Mouse (Mus musculus): ENCODE results near the gene Vinac1. TPM values are rescaled to one million over a fixed set of nuclear protein-coding genes. Genes with fewer than 3 reads are reported as not detected.

The Vinac1 gene
- not detected for total RNA-seq (2021)
- long read RNA-seq, experiment 1, result 0 reads
- long read RNA-seq, experiment 2, result 0 reads

DNA sequence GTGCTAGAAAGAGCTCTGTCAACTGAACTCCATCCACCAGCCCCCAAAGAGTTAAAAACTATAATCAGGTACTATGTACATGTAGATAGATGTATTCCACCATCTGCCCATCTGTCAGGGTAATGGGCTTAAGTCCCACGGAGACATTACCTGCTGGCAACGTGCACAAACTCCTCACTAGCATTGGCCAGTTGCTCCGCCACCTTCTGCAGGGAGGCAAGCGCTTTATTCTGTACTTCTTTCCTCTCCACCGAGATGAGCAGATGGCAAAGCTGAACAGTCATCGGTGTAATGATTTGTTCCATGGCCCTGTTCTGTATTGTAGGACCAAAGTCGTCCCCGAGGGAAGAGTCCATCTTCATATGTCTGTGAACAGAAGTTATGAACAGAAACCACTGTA lies at the start of gene Vinac1:
Gene Vinac1 (minus strand): TSS at position 362 of the 400 bp plus-strand sequence.
- no peak for DNase-seq

DNA sequence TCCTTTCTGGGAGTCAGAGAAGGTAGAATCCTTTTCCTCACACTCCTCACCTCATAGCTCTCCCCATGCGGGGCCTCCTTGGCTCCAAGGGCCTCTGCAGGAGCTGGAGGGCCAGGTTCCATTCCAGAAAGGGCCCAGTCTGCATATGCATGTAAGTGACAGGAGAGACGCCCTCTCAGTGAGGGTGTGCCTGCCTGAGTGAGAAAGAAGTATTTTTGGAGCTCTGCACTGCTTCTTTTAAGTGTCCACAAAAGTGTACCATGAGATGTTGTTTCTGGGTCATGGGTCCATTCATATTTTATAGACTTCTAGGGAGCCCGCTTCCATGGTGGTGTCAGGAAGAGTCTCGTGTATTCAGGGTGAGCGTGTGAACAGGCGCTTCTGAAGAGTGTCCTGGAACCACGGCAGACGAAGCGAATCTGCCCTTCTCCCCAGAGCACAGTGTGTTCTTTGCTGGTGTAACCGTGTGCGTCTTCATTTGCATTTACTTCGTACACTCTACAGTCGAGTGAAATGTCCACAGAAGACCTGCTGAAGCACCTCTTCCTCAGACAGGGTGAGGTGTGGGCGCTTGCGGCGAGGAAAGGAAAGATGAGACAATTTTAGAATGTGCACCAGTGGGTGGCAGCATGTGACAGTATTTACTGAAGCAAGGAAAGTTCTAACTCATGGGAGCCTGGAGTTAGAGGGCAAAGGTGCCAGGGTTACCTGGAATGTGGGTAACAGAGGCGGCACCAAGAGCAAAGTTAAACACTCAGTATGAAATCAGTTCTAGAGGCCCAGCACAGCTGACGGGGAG lies 46.2 kb upstream of the Vinac1 start:
- DNase-seq, result no peak

DNA sequence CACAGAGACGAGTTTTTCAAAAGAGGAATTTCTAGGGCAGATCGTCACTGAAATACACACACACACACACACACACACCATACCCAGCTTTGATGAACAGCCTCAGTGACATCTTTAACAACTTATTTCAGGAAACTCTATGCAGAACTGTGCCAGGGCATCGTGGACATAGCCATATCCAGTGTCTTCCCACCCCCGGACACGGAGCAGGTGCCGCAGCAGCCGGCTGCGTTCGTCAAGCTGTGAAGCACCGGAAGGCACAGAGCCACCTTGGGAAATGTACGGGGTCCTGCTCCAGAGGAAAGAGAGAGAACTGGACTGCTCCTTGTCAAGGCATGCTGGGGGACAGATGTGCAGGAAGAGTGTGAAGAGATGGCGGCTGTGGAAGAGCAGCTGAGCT lies 44.8 kb upstream of the Vinac1 start:
- no peak for DNase-seq

DNA sequence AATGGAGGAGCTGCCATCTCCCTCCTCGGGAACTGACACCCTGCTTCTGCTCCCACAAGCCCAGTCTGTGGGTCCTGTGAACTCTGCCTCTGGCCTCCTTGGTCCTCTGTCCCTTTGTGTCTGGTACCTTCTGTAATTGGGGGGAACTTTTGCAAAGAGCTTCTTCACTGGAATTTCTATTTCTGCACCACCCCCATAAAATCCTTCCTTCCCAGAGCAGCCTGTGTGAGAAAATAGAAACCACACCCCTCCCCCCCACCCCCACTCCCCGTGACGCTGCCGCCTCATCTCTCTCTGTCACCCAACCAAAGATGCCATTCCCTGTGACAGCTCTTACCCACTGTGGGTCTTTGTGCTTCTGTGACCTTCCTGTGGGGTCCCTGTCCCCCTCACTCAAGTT lies 42.4 kb upstream of the Vinac1 start:
- no peak for DNase-seq

DNA sequence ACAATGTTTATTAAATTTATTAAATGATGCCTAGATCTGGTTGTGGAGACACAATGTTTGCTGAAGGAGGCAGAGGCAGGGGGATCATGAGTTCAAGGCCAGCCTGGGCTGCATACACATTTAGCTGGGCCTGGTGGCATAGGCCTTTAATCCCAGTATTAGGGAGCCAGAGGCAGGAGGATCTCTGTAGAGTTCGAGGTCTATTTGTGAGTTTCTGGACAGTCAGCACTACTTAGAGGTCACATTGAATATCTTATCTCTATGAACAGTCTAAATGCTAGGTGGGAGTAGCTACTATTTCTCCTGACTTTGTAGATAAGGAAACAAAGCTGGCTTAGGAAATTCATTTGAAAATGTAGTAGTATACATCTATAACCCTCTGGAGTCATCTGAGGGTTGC lies 39.5 kb upstream of the Vinac1 start:
- DNase-seq, result no peak

DNA sequence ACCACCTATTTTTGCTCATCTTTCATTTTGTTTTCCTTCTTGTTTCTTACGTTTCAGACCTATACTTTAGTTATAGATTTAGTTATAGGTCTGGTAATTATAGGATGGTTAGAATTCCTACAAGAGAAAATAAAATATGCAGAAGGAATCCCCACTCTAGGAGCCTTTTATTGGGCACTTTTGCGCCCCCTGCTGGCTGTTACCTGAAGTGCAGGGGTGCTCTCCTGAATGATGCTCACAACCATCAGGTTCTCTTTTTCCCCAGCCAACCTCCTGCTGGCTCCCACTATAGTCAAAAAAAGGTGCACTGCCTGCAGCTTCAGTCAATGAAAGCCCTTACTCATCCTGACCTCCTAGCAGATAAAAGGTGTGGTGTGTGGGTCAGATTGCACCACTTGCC lies 37.0 kb upstream of the Vinac1 start:
- peak in 1 of 2 experiments; percentile 47 for DNase-seq

DNA sequence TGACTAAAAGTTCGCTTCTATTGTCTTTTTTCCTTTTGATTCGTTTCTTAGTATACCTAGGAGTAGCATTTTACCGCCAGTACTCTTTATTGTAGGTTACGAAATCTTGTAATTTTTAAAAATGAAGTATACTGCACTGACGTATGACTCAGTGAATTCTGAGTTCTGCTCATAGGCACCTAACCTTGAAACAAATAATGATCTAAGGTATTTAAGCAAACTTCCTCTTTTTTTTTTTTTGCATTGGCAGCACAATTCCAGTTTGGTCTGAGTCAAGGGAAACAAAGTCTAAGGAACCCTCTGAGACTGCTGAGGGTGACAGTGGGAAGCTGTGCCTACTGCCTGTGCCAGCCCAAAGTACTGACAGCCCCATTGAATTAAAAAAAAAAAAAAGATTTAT lies 35.5 kb upstream of the Vinac1 start:
- no peak for DNase-seq

DNA sequence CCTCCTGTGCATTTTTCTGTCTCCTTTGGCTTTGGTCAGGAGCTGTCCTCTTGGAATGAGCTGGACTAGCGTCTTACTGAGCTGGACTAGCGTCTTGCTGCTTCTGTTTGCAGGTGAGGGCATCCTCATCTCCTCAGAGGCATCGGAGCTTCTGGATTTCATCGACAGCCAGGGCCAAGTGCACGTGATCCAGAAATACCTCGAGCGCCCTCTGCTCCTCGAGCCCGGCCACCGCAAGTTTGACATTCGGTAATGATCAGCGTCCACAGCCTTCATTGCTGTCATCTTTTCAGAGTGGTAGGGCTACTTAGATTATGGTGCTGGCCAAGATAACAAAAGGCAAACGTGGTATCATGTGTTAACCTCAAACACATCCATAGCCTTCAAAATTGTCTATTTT lies 33.1 kb upstream of the Vinac1 start:
- DNase-seq, result no peak

DNA sequence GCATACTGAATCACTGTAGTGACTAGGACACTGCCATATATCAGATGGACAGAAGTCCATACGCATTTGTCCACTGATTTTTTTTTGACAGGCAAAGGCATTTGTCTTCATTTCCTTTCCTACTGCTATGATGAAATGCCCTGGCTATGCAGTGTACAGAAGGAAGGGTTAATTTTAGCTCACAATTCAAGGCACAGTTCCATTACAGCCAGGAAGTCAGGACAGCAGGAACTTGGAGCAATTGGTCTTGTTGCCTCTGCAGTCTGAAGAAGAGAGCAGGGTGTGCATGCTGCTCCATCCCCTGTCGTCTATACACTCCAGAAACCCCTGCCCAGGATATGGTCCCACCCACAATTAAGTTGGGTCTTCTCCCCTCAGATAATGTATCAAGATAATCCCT lies 31.2 kb upstream of the Vinac1 start:
- DNase-seq, result no peak

DNA sequence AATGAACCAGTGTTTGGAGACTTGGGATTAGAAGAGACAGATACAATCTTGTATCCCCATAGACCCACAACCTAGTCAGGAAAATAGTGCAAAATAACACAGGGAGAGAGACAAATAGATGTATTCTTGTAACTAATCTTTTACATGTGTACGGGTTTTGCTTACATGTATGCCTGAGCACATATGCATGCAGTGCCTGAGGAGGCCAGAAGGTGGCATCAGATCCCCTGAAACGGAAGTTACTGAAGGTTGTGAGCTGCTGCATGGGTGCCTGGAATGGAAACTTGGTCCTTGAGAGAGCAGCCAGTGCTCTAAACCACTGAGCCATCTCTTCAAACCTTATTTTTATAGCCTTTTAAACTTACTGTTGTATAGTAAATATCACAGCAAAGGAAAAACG lies 30.3 kb upstream of the Vinac1 start:
- DNase-seq, result peak in 1 of 2 experiments; percentile 37

DNA sequence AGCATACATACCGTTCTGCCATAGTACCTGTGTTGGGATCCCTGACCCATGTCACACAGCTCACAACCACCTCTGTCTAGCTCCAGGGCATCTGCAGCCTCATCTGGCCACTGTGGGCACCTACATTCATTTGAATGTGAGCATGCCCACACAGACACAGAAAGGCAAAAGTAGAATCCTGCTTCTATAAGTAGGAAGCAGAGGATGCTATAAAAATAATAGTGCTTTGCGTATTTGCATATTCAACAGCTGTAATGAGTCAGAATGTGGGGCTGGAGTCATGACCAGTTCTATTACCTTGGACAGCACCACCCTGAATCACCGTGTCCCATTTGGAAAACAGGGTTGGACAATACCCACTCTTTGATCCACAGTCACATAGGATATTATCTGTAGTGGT lies 22.3 kb upstream of the Vinac1 start:
- DNase-seq, result no peak

DNA sequence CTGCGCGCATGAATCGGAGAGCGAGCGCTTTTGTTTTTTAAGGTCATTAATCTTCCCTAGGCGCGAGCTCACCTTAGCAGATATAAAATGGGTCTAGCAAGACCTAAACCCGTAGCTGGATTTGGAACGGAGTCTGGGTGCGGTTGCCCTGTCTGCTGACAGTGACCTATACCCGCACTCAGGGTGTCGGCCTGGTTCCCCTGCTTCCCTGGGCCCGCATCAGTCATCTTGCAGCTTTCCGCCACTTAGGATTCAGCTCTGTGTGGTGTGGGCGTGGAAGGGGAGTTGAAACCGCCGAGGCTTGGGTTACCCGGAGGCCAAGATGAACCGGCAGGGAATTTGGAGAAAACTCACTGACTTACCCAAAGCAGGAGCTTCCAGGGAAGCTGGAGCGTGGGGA lies 18.4 kb upstream of the Vinac1 start:
- DNase-seq, result peak; percentile 59 to 61

DNA sequence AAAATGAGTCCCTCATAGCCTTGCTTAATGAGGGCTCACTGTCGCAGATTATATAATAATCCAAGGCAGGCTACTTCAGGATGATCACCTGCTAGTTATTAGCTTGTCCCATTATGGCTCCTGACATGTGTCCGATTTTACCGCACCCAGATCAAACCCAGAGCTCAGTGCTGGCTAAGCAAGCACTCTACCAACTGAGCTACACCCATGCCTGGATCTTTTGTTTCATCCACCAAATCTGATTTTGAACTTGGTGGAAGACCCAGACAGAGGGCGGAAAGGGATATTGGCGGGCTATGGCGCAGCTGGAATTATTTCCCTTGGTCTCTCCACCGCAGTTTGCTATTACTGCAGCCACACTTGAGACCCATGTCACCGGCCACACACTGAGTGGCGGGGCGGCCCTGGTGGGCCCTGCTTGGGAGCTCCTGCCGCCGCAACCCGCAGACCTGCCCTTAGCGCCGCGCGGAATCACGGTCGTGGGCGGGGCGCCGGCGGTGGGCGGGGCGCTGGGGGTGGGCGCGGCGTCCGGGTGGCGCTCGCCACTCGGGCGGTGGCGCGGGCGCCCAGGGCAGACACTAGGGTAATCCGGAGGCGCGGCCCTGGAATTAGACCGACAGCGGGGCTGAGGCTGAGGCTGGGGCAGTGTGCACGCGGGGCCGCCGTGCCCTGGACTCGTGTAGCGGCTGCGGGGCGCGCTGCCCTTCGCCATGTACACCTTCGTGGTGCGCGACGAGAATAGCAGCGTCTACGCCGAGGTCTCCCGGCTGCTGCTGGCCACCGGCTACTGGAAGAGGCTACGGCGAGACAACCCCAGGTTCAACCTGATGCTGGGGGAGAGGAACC lies 17.7 kb upstream of the Vinac1 start, which contains the start of gene Ttl:
Gene Ttl (plus strand): TSS at position 506 of the 846 bp plus-strand sequence.
- DNase-seq, result peak; percentile 84 to 87

DNA sequence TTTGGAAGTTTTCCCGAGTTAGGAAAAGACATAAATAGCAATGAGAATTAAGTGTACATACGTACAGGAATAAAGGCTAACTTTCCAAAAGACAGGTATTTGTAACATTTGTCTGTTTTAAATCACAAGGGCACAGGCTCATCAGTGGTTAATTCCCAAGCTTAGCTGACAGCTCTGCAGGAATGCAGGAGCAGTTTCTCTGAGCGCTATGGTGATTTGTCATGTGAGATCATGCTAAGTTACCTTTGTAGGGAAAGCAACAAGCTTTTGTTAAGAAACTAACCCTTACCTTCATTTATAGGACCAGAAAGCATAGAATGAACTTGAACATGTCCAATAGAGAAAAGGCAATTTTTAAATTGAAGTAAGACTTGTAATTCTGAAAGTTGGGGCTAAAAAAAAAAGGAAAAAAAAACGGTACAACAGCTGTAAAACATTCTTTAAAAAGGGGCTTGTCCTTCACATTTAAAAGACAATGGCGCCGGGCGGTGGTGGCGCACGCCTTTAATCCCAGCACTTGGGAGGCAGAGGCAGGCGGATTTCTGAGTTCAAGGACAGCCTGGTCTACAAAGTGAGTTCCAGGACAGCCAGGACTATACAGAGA lies 13.6 kb upstream of the Vinac1 start:
- DNase-seq, result no peak

DNA sequence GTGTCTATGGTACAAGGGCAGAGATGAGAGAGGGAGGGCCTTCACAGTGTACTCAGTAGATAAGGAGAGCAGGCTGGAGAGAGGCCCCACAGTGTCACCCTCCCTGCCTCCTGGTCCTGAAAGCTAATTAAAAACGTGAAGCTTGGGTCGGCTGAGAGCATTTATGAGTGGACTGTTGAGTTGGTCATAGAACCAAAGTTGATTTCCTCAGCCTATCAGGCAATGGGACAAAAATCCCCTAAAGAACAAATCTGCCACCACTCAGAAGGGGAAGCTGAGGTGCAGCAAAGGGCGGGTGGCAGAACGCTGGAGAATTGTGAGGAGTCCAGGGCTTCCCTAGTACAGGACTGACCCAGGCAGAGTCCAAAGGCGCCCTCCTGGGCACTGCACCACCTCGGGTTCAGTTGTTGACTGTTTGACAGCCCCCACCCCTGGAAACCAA lies 10.0 kb upstream of the Vinac1 start:
- DNase-seq, result no peak

DNA sequence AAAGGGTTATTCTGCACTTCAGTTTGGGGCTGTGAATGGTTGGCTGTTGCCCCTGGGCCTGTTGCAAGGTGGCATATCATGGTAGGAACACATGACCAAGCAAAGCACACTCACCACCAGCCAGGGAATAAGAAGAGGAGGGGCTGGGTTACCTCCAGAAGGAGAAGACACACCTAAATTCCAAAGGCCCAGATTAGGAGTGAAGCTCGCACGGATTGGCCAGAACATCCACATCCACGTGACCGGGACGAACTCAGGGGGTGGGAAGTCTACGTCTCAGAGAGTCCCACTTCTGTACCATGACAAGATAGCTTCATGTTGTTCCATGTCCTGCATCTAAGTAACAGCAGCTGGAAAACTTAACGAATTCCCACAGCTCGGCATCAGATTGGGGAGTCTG lies 9.3 kb upstream of the Vinac1 start:
- no peak for DNase-seq

DNA sequence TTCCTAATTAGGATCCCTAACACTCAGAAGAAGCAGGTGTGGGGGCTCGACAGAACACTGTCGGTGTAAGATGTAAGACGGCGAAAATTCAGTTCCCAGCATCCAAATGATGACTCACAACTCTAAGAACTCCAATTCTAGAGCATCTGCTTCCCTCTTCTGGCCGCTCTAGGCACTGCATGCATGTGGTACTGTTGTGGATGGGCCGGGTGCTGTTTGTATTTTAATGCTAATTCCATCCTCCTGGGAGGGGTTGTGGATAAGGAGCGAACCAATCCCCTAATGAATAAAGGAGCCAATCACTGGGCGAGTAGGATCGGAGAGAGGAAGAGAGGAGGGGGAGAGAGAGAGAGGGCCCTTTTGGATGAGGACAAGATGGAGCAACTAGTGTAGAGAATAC lies 8.6 kb upstream of the Vinac1 start:
- peak in 1 of 2 experiments; percentile 45 for DNase-seq

DNA sequence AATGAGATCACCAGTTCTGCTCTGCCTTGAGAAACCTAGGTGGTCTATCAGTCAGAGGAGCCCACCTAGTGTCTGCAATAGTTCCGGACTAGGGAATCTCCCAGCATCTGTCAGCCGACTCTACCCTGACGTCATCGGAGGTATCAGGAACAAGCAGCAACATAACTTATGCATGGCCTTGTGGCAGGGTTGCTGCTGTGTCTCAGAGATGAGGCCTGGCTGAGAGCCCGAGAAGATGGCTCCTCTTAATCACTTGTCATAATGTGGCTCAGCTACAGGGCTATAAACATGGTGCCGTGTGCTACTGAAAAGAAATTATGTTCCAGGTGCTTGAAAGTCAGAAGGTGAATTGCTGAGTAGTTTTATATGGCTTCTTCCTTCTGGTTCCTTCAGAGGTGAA lies 7.8 kb upstream of the Vinac1 start:
- no peak for DNase-seq

DNA sequence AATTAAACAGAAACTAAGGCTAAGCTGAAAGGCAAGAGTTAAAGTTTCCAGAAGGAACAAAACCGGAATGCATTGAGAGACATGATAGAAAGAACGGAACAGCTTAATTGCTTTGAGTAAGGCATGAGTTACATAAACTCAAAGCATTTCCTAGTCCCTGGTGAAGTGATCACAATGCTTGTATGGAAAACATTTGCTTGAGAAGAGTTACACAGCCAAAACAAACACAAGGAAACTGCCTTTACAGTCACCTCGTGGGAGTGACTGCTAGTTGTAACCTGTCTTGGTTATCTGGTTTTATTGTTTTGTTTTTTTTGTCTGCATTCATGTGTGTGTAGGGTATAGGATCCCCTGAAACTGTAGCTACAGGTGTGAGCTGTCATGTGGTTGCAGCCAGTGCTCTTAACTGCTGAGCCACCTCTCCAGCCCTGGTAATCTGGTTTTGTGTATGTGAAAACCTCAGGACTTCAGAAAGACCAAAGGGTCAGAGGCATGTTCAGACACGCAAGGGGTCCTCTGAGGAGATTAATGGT lies 4.5 kb upstream of the Vinac1 start:
- DNase-seq, result no peak

DNA sequence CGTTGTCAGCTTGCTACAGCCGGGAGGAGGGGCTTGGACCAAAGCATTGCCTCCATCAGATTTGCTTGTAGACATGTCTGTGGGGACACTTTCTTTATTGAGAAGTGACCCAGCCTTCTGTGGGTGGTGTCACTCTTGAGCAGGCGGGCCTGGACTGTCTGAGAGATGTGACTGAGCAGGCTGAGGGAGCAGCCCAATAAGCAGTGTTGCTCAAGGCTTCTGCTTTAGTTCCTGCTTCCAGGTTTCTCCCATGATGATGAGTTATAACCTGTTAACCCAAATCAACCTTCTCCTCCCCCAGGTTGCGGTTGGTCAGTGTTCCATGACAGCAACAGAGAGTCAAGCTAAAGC lies 1.2 kb downstream of the Vinac1 start:
- DNase-seq, result no peak

DNA sequence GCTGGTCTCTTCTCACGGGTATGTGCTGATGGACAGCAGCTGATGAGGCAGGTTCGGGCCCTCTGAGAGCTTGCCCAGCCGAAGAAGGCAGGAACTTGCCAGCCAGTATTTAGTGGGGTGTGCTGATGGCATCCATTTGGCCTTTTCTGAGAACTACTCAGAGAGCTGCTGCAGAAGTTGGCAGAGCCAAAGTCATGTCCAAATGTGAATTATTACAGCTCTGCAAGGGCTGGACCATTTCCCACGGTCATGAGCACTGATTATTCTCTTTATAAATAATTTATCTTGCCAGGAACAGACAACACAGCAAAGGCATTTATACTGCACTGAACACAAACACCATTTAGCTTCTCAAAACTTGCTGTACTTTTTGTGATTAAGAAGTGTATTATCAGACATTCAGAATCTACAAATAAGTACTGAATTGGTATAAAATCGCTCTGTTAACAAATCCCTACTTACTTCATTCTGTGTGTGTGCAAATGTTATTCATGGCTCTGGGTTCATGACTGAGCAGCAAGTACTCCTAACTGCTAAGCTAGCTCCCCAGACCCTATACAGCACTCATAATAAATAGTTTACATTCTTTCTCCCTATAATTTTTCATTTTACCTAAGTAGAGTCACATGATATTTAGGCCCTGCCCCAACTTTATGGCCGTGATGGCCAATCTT lies 1.7 kb downstream of the Vinac1 start:
- peak; percentile 31 to 58 for DNase-seq

DNA sequence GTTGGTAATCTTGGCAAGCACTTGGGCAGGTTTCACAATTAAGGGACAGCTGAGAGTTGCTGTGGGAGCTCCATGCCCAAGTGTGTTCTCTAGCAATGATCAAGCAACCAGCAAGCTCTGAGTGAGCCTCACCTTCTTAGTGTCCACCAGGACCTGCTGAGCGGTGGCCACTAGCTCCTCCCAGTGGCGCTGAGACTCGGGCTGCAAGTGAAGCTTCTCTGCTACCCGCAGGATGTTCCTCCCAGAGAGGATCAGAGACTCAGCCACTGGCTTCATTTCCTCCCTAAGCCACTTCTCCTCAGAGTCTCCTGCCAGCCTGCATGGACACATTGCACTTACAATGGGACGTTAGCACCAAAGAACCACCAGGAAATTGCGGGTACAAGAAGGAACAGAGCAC lies 7.4 kb downstream of the Vinac1 start:
- no peak for DNase-seq
